Mouse (Mus musculus): Measurements from ENCODE around the gene Fip1l1. TPM values are rescaled to one million over a fixed set of nuclear protein-coding genes. Genes with fewer than 3 reads are reported as not detected.

Gene Fip1l1
- polyA plus RNA-seq, 1 experiment = 37.9 TPM

- Histone ChIP-seq H3K36me3 (ENCODE audit: control insufficient read depth, insufficient read depth) (no peaks in the 10 kb centered on the region), H3K27me3 (ENCODE audit: control insufficient read depth, insufficient read depth, insufficient read length) (no peaks in the 10 kb centered on the region), H3ac (ENCODE audit: control insufficient read depth, insufficient read length, low read depth) (no peak overlapping the region), H3K79me2 (ENCODE audit: control insufficient read depth, insufficient read depth) (no peaks in the 10 kb centered on the region), H3K4me3 (ENCODE audit: insufficient read depth, poor library complexity, severe bottlenecking) (no peak overlapping the region), H3K79me3 (ENCODE audit: low read depth) (no peaks in the 10 kb centered on the region)
- TF ChIP-seq MYOG (IDR thresholded peaks at IDR 0.05; ENCODE audit: control insufficient read depth, extremely low read depth, insufficient read length) = no peak
- no peak for TF ChIP-seq MAX (IDR thresholded peaks at IDR 0.05)
- TF ChIP-seq MYOD1 (IDR thresholded peaks at IDR 0.05; ENCODE audit: control insufficient read depth, insufficient read length, low read depth) = no peak
- TF ChIP-seq CEBPB (IDR thresholded peaks at IDR 0.05; ENCODE audit: low read depth) = no peak
These were observed 78.4 kb downstream of the Fip1l1 start for GRCm38 (mm10) chr5:74613491-74614151.

- peaks cover 3% of the 10 kb centered on the region for H3K27me3 ChIP-seq (ENCODE audit: control insufficient read depth, insufficient read depth, insufficient read length)
- H3K4me3 ChIP-seq (ENCODE audit: insufficient read depth, poor library complexity, severe bottlenecking) = no peak overlapping the region
- H3ac ChIP-seq (ENCODE audit: control insufficient read depth, insufficient read length, low read depth) = no peak overlapping the region
- no peaks in the 10 kb centered on the region for H3K36me3 ChIP-seq (ENCODE audit: control insufficient read depth, insufficient read depth)
- no peak for TF ChIP-seq MAX (IDR thresholded peaks at IDR 0.05)
- TF ChIP-seq CEBPB (IDR thresholded peaks at IDR 0.05; ENCODE audit: low read depth) = no peak
- no peak for TF ChIP-seq MYOG (IDR thresholded peaks at IDR 0.05; ENCODE audit: control insufficient read depth, extremely low read depth, insufficient read length)
- TF ChIP-seq USF1 (IDR thresholded peaks at IDR 0.05; ENCODE audit: low read depth) = no peak
- no peak for TF ChIP-seq MYOD1 (IDR thresholded peaks at IDR 0.05; ENCODE audit: control insufficient read depth, insufficient read length, low read depth)
- no peak for TF ChIP-seq FOSL1 (IDR thresholded peaks at IDR 0.05; ENCODE audit: insufficient read depth, low read length, poor library complexity, severe bottlenecking)
- TF ChIP-seq CTCF (IDR thresholded peaks at IDR 0.05; ENCODE audit: control insufficient read depth, insufficient read depth, insufficient read length) = no peak
- H3K79me3 ChIP-seq (ENCODE audit: low read depth) = no peaks in the 10 kb centered on the region
- no peaks in the 10 kb centered on the region for H3K79me2 ChIP-seq (ENCODE audit: control insufficient read depth, insufficient read depth)
These were observed 82.7 kb downstream of the Fip1l1 start for GRCm38 (mm10) chr5:74617816-74618572.

- Histone ChIP-seq H3K36me3 (ENCODE audit: control insufficient read depth, insufficient read depth) (no peaks in the 10 kb centered on the region), H3K79me2 (ENCODE audit: control insufficient read depth, insufficient read depth) (no peaks in the 10 kb centered on the region), H3K79me3 (ENCODE audit: low read depth) (no peaks in the 10 kb centered on the region), H3K4me3 (ENCODE audit: insufficient read depth, poor library complexity, severe bottlenecking) (no peak overlapping the region), H3K27me3 (ENCODE audit: control insufficient read depth, insufficient read depth, insufficient read length) (peaks cover 3% of the 10 kb centered on the region), H3ac (ENCODE audit: control insufficient read depth, insufficient read length, low read depth) (no peak overlapping the region)
- TF ChIP-seq CTCF (IDR thresholded peaks at IDR 0.05; ENCODE audit: control insufficient read depth, insufficient read depth, insufficient read length) = no peak
- no peak for TF ChIP-seq MAX (IDR thresholded peaks at IDR 0.05)
- no peak for TF ChIP-seq MYOG (IDR thresholded peaks at IDR 0.05; ENCODE audit: control insufficient read depth, extremely low read depth, insufficient read length)
- TF ChIP-seq FOSL1 (IDR thresholded peaks at IDR 0.05; ENCODE audit: insufficient read depth, low read length, poor library complexity, severe bottlenecking) = no peak
- TF ChIP-seq USF1 (IDR thresholded peaks at IDR 0.05; ENCODE audit: low read depth) = no peak
These were observed 83.4 kb downstream of the Fip1l1 start for GRCm38 (mm10) chr5:74618573-74619059.

GRCm38 (mm10) chr5:74621691-74622470 is 86.6 kb downstream of the Fip1l1 start:
- no peak for TF ChIP-seq FOSL1 (IDR thresholded peaks at IDR 0.05; ENCODE audit: insufficient read depth, low read length, poor library complexity, severe bottlenecking)
- TF ChIP-seq USF1 (IDR thresholded peaks at IDR 0.05; ENCODE audit: low read depth) = no peak
- no peak for TF ChIP-seq MYOD1 (IDR thresholded peaks at IDR 0.05; ENCODE audit: control insufficient read depth, insufficient read length, low read depth)
- TF ChIP-seq CEBPB (IDR thresholded peaks at IDR 0.05; ENCODE audit: low read depth) = no peak
- TF ChIP-seq MYOG (IDR thresholded peaks at IDR 0.05; ENCODE audit: control insufficient read depth, extremely low read depth, insufficient read length) = no peak
- TF ChIP-seq MAX (IDR thresholded peaks at IDR 0.05) = no peak
- no peak for TF ChIP-seq CTCF (IDR thresholded peaks at IDR 0.05; ENCODE audit: control insufficient read depth, insufficient read depth, insufficient read length)
- Histone ChIP-seq H3K79me2 (ENCODE audit: control insufficient read depth, insufficient read depth) (no peaks in the 10 kb centered on the region), H3K79me3 (ENCODE audit: low read depth) (no peaks in the 10 kb centered on the region), H3K27me3 (ENCODE audit: control insufficient read depth, insufficient read depth, insufficient read length) (peaks cover 3% of the 10 kb centered on the region), H3ac (ENCODE audit: control insufficient read depth, insufficient read length, low read depth) (no peak overlapping the region), H3K4me3 (ENCODE audit: insufficient read depth, poor library complexity, severe bottlenecking) (no peak overlapping the region), H3K36me3 (ENCODE audit: control insufficient read depth, insufficient read depth) (no peaks in the 10 kb centered on the region)

GRCm38 (mm10) chr5:74623316-74624000 is 88.2 kb downstream of the Fip1l1 start:
- no peak for TF ChIP-seq MYOD1 (IDR thresholded peaks at IDR 0.05; ENCODE audit: control insufficient read depth, insufficient read length, low read depth)
- Histone ChIP-seq H3K4me3 (ENCODE audit: insufficient read depth, poor library complexity, severe bottlenecking) (no peak overlapping the region), H3K36me3 (ENCODE audit: control insufficient read depth, insufficient read depth) (no peaks in the 10 kb centered on the region)

More at GRCm38 (mm10) chr5:74623316-74624000, 88.2 kb downstream of the Fip1l1 start:
- H3K79me3 ChIP-seq (ENCODE audit: low read depth) = no peaks in the 10 kb centered on the region
- no peaks in the 10 kb centered on the region for H3K79me2 ChIP-seq (ENCODE audit: control insufficient read depth, insufficient read depth)
- peaks cover 3% of the 10 kb centered on the region for H3K27me3 ChIP-seq (ENCODE audit: control insufficient read depth, insufficient read depth, insufficient read length)
- no peak overlapping the region for H3ac ChIP-seq (ENCODE audit: control insufficient read depth, insufficient read length, low read depth)

Data from C2C12 (cell line).